Mouse (Mus musculus) effector memory CD4-positive, alpha-beta T cell, adult 7 months (primary cell): ENCODE measurements around the gene H2bfm. TPM values are rescaled to one million over a fixed set of nuclear protein-coding genes. Genes with fewer than 3 reads are reported as not detected.

Source experiments
- polyA plus RNA-seq: library from polyadenylated mRNA; unstranded; fragments of 100-300 nt; shearing (Covaris generic); gene quantifications from one replicate; pipeline ENCODE4 v1.2.1, GENCODE M21; 2017

H2bfm gene
- not detected for polyA plus RNA-seq

DNA sequence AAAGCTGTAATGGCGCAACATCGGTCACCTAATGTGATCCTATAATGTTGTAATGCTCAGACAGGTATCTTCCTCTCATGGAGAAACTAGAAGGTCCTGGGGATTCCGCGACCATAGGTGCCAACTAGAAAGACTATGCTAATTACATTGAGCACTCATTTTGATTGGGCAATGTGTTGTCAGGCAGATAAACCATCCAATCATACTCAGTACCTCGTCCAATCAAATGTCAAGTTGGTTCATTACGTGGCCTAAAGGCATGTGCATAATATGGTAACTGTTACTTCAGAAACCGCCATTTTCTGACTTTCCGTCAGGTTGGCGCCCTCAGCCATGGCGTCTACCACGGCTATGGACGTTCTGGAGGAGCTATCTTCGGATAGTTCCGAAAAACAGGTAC, at the start of gene H2bfm:
TSS of gene H2bfm (plus strand) at position 295 of the 400 bp plus-strand sequence.

DNA sequence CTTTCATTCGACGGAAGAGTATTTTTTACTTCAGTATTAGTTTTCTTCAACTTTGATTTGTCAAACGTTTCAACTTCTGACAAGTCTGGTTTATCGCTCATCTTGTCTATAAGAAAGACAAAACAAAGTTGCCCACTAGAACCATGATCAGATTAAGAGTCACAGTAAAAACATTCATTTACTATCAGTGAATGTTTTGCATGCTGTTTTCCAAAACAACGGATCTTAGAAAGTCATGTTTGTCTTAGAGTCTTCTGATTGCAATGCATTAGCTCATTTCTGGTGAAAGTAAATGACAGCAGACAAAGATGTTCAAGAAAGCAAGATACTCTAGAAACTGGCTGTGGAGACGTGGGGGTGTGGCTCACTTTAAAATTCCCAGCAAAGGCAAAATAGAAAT, 48.3 kb downstream of the H2bfm start, which contains the start of gene Tmsb15b2:
TSS of gene Tmsb15b2 (minus strand) at position 101 of the 400 bp plus-strand sequence.

DNA sequence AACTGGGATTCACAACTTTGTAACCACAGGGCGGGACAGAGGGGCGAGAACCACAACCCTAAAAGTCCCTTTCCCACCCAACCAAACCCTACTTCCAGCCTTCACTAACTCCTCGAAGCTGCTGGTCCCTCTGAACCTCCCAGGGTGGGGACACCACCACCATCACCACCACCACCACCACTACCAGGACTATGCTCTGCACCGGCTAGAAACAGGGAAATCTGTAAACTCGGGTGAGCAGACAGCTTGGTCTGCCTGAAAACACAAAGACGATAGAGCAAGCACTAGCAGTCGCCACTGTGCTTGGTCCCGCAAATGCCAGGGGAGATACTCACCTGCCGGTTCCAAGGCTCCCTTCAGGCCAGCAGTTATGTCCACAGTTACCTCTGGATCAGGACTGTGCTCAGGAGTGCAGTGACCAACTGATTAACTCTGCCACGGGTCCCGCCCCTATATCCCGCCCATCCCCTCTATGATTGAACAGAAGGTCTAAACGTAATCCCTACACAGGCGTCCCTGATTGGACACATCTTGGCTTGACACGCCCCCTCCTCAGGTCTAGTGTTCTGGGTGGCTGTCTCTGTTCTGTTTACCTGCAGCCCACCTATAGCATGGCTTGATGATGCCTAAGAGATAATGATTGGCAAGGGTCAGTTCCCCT, 49.4 kb downstream of the H2bfm start, which contains the start of the genes Tmsb15l and Tmsb15b1:
TSS of gene Tmsb15l (minus strand) at position 446 of the 661 bp plus-strand sequence.
TSS of gene Tmsb15b1 (minus strand) at position 451 of the 661 bp plus-strand sequence.

Other genes with a start within 250 kb of the H2bfm start
- 0.27 TPM for gene Tceal1, start 219.3 kb upstream of the H2bfm start, polyA plus RNA-seq
- 161 TPM for gene Morf4l2, start 183.6 kb upstream of the H2bfm start, polyA plus RNA-seq
- gene Glra4, start 147.2 kb upstream of the H2bfm start, polyA plus RNA-seq, result not detected
- 1.2 TPM for gene Plp1, start 104.7 kb upstream of the H2bfm start, polyA plus RNA-seq
- not detected for gene Rab9b, start 58.6 kb upstream of the H2bfm start, polyA plus RNA-seq
- 34.3 TPM for gene Tmsb15b2, start 48.2 kb downstream of the H2bfm start, polyA plus RNA-seq
- not detected for gene Tmsb15l, start 49.5 kb downstream of the H2bfm start, polyA plus RNA-seq
- 9.2 TPM for gene Tmsb15b1, start 49.5 kb downstream of the H2bfm start, polyA plus RNA-seq
- gene Zcchc18, start 65.8 kb downstream of the H2bfm start, polyA plus RNA-seq, result 14.0 TPM
- gene Slc25a53, start 111.0 kb downstream of the H2bfm start, polyA plus RNA-seq, result 11.7 TPM
- gene Fam199x, start 122.3 kb downstream of the H2bfm start, polyA plus RNA-seq, result 4.3 TPM
- not detected for gene Esx1, start 194.8 kb downstream of the H2bfm start, polyA plus RNA-seq